Mouse (Mus musculus) intestine, postnatal 0 days (tissue): ENCODE data around the gene Trub2. TPM values are rescaled to one million over a fixed set of nuclear protein-coding genes. Genes with fewer than 3 reads are reported as not detected.

Experiments used
- ATAC-seq: fragments of 200-750 bp; cut with Nextera tagmentation; 2 replicates; pipeline ENCODE4 v1.8.0; 2017; ENCODE audit warnings: mild to moderate bottlenecking, moderate TSS enrichment, moderate library complexity
- H3K27ac ChIP-seq: fragments of 300-500 bp; sonication (generic); 2 replicates; pipeline ENCODE4 v1.5.1; 2014; ENCODE audit warnings: mild to moderate bottlenecking, low read depth, low read length, moderate library complexity
- H3K27me3 ChIP-seq: fragments of 300-500 bp; sonication (generic); replicated peaks from 2 replicates; pipeline ENCODE4 v1.6.1; 2014; ENCODE audit warnings: low read length, mixed read lengths; ENCODE audit not compliant: control insufficient read depth, insufficient read depth
- H3K36me3 ChIP-seq: fragments of 300-500 bp; sonication (generic); 2 replicates; pipeline ENCODE4 v1.6.1; 2014; ENCODE audit warnings: mild to moderate bottlenecking, moderate library complexity; ENCODE audit not compliant: control insufficient read depth, insufficient read depth
- H3K4me1 ChIP-seq: fragments of 300-500 bp; sonication (generic); replicated peaks from 2 replicates; pipeline ENCODE4 v1.6.1; 2014; ENCODE audit warnings: antibody characterized with exemption, low read length, mixed read lengths; ENCODE audit not compliant: control insufficient read depth, insufficient read depth
- H3K4me2 ChIP-seq: fragments of 300-500 bp; sonication (generic); replicated peaks from 2 replicates; pipeline ENCODE4 v1.6.1; 2014; ENCODE audit warnings: low read depth, mild to moderate bottlenecking, moderate library complexity
- H3K4me3 ChIP-seq: fragments of 300-500 bp; sonication (generic); 2 replicates; pipeline ENCODE4 v1.5.1; 2014; ENCODE audit warnings: low read depth, low read length
- H3K9ac ChIP-seq: fragments of 300-500 bp; sonication (generic); 2 replicates; pipeline ENCODE4 v1.6.1; 2014; ENCODE audit warnings: mild to moderate bottlenecking, low read depth, low read length
- H3K9me3 ChIP-seq: fragments of 300-500 bp; sonication (generic); 2 replicates; pipeline ENCODE4 v1.6.1; 2016; ENCODE audit warnings: mixed run types; ENCODE audit not compliant: control insufficient read depth
- CTCF ChIP-seq: sonication (generic); IDR thresholded peaks from 2 replicates; pipeline ENCODE4 v1.5.1; 2016; ENCODE audit warnings: low read depth, mild to moderate bottlenecking, control low read depth, antibody characterized with exemption, moderate library complexity
- WGBS: fragments of 180-500 bp; shearing (Covaris S2); extraction: QIAGEN DNeasy Blood & Tissue Kit; methylation state at CpG from one replicate; pipeline ENCODE4 v1.1.7; 2014; 5-methylcytosine and 5-hydroxymethylcytosine counted together
- polyA plus RNA-seq: library from polyadenylated mRNA; unstranded; fragments of >200 nt; fragmentation: Nextera tagmentation; extraction: Ambion mirVana; gene quantifications from 2 replicates; pipeline ENCODE4 v1.2.1, GENCODE M21; 2015

The Trub2 gene
- polyA plus RNA-seq, result 23.5 and 26.6 TPM in 2 replicates

DNA sequence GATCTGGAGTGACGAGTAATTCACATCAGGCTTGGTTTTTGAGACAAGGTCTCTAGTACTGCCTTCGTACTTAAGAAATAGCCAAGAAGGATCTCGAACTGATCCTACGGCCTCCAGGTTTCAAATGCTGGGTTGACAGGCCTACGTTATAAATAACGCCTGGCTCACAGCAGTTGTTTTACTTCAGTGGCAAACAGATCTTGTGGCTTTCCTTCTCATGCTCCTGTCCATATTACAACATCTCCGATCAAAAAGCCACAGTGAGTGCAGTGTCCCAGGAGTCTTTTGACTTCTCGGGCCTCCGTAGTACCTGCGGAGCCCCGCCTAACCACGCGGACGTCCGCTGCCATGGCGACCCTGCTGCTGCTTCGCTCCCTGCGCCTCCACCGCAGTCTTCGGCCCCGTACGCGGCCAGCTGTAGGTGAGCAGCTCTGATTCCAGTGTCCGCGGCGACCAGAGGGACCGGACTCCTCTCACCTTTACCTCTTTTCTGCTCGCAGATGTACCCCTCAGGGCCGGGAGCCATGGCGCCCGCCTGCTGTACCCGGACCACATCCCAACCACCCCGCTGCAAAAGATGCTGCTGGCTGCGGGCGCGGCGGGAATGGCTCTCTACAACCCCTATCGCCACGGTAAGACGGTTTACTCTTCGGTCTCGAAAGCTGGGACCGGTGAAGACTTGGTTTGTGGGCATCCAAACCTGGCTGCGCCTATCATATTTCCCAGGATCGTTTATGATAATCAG is at the start of gene Trub2:
Gene Trub2 (minus strand): TSS at position 566 of the 745 bp plus-strand sequence.
- Histone ChIP-seq H3K9me3 (no peaks in the 10 kb centered on the region), H3K36me3 (peaks cover 51% of the 10 kb centered on the region), H3K4me2 (peak within 1 kb of the TSS; percentile 93), H3K4me3 (peak within 1 kb of the TSS; percentile 72), H3K4me1 (0 out of 2 replicates have a peak, but pooled peaks cover 3% of the 10 kb centered on the region), H3K9ac (peak within 1 kb of the TSS; percentile 73), H3K27me3 (no peaks in the 10 kb centered on the region), H3K27ac (peak within 1 kb of the TSS; percentile 66; the same call in 1 of the 2 replicates)
- WGBS, result under 1% methylated on average over 45 of the region's 45 CpGs
- ATAC-seq, result peak; percentile 77
- TF ChIP-seq CTCF, result no peak

- peak; percentile 25; the same call in 1 of the 2 replicates for ATAC-seq
- Histone ChIP-seq H3K9ac (no peak overlapping the region), H3K9me3 (no peaks in the 10 kb centered on the region), H3K4me3 (no peak overlapping the region), H3K4me2 (no peak overlapping the region), H3K4me1 (no peaks in the 10 kb centered on the region), H3K36me3 (peaks cover 30% of the 10 kb centered on the region), H3K27ac (no peak overlapping the region), H3K27me3 (no peaks in the 10 kb centered on the region)
- no peak for TF ChIP-seq CTCF
- 86% methylated on average over 2 of the region's 2 CpGs for WGBS
These were observed 47.1 kb upstream of the Trub2 start for GRCm38 (mm10) chr2:29835391-29835899.

- WGBS, result 91% methylated on average over 5 of the region's 5 CpGs
- Histone ChIP-seq H3K4me2 (no peak overlapping the region), H3K27ac (no peak overlapping the region), H3K9me3 (no peaks in the 10 kb centered on the region), H3K4me3 (no peak overlapping the region), H3K9ac (no peak overlapping the region), H3K36me3 (peaks cover 20% of the 10 kb centered on the region), H3K4me1 (no peaks in the 10 kb centered on the region), H3K27me3 (no peaks in the 10 kb centered on the region)
- no peak for TF ChIP-seq CTCF
- no peak for ATAC-seq
These were observed 45.5 kb upstream of the Trub2 start for GRCm38 (mm10) chr2:29833796-29834195.

DNA sequence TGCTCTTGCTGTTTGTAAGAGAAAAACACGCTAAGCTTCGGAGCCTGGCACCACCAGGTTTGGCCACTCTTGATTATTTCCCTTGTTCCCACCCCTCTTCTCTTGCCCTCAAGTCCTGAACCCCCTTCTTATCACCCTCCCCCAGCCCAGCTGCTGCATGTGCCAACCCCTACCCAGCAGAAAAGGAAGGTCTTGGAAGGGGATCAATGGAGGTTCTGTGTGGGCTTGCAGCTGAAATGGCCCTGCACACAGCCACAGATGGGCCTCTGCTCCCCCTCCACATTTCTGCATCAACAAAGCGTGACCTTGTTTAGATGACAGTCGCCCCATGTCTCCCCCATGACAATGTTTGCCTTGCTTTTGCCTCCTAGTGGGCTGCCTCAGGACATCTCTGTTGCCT is 42.8 kb upstream of the Trub2 start:
- H3K36me3 ChIP-seq, result peaks cover 17% of the 10 kb centered on the region
- 93% methylated on average over 4 of the region's 4 CpGs for WGBS
- H3K4me3 ChIP-seq, result no peak overlapping the region

GRCm38 (mm10) chr2:29827709-29828024 is 39.4 kb upstream of the Trub2 start:
- H3K36me3 ChIP-seq, result peaks cover 2% of the 10 kb centered on the region; the same call in 1 of the 2 replicates

More for the DNA sequence above, 42.8 kb upstream of the Trub2 start:
- H3K27ac ChIP-seq, result no peak overlapping the region
- ATAC-seq, result no peak
- H3K27me3 ChIP-seq, result no peaks in the 10 kb centered on the region
- no peaks in the 10 kb centered on the region for H3K9me3 ChIP-seq
- no peak overlapping the region for H3K9ac ChIP-seq
- no peaks in the 10 kb centered on the region for H3K4me1 ChIP-seq
- no peak overlapping the region for H3K4me2 ChIP-seq
- no peak for TF ChIP-seq CTCF

GRCm38 (mm10) chr2:29826926-29827708 is 38.8 kb upstream of the Trub2 start:
- Histone ChIP-seq H3K27me3 (no peaks in the 10 kb centered on the region), H3K27ac (peak overlapping the region; percentile 90), H3K4me2 (peak overlapping the region; percentile 81), H3K36me3 (no peaks in the 10 kb centered on the region), H3K4me3 (peak overlapping the region; percentile 99), H3K9ac (peak overlapping the region; percentile 74), H3K9me3 (no peaks in the 10 kb centered on the region), H3K4me1 (no peaks in the 10 kb centered on the region)
- TF ChIP-seq CTCF, result 0 out of 2 replicates have a peak, but pooled peaks have one; percentile 19
- ATAC-seq, result peak; percentile 94
- under 1% methylated on average over 48 of the region's 48 CpGs for WGBS

More at GRCm38 (mm10) chr2:29827709-29828024, 39.4 kb upstream of the Trub2 start:
- Histone ChIP-seq H3K9ac (peak overlapping the region; percentile 74), H3K9me3 (no peaks in the 10 kb centered on the region), H3K27ac (0 out of 2 replicates have a peak overlapping the region, but pooled peaks have one; percentile 41), H3K27me3 (no peaks in the 10 kb centered on the region), H3K4me2 (peak overlapping the region; percentile 81), H3K4me3 (peak overlapping the region; percentile 99), H3K4me1 (no peaks in the 10 kb centered on the region)
- no peak for TF ChIP-seq CTCF
- WGBS, result 2% methylated on average over 12 of the region's 12 CpGs
- ATAC-seq, result no peak
